Mouse (Mus musculus) cortical plate, adult 2 months (tissue): ENCODE results near the gene Cdk7. TPM values are rescaled to one million over a fixed set of nuclear protein-coding genes. Genes with fewer than 3 reads are reported as not detected.
"Not testable (repeated sequence)": the region's sequence is repeated elsewhere in the genome, so short reads cannot be mapped to it uniquely, and the experiment has no call there.

Experiments
- H3K27ac ChIP-seq: fragments of 200-500 bp; 2 replicates; pipeline ENCODE4 v1.5.1; 2012; ENCODE audit warnings: low read length, control low read depth, inconsistent platforms; ENCODE audit not compliant: insufficient read depth
- H3K4me1 ChIP-seq: fragments of 200-500 bp; 2 replicates; pipeline ENCODE4 v1.6.1; 2011; ENCODE audit warnings: low read length; ENCODE audit not compliant: control insufficient read depth, insufficient read depth
- H3K4me3 ChIP-seq: fragments of 200-500 bp; 2 replicates; pipeline ENCODE4 v1.5.1; 2011; ENCODE audit warnings: mild to moderate bottlenecking, low read length, control low read depth; ENCODE audit not compliant: insufficient read depth
- CTCF ChIP-seq: fragments of 200-500 bp; IDR thresholded peaks from 2 replicates; pipeline ENCODE4 v1.5.1; 2011; ENCODE audit warnings: mild to moderate bottlenecking, control low read depth, low read length; ENCODE audit not compliant: insufficient read depth; ENCODE audit errors: extremely low read depth
- POLR2A ChIP-seq: fragments of 200-500 bp; IDR thresholded peaks from 2 replicates; pipeline ENCODE4 v1.6.1; 2011; ENCODE audit warnings: mild to moderate bottlenecking, low read length, control low read depth; ENCODE audit not compliant: insufficient read depth; ENCODE audit errors: extremely low read depth
- polyA plus RNA-seq: library from polyadenylated mRNA; depleted of rRNA; stranded (reverse); fragments of >200 nt; gene quantifications from 2 replicates; pipeline ENCODE4 v1.2.3, GENCODE M21; 2012

The Cdk7 gene
- polyA plus RNA-seq, 1 experiment = 19.5 TPM

- no peak overlapping the region for H3K27ac ChIP-seq
- no peak for TF ChIP-seq CTCF
- TF ChIP-seq POLR2A = no peak
- 0 out of 2 replicates have a peak, but pooled peaks cover 1% of the 10 kb centered on the region for H3K4me1 ChIP-seq
- no peak overlapping the region for H3K4me3 ChIP-seq
These were observed 20.7 kb upstream of the Cdk7 start for GRCm38 (mm10) chr13:100751402-100751801.

DNA sequence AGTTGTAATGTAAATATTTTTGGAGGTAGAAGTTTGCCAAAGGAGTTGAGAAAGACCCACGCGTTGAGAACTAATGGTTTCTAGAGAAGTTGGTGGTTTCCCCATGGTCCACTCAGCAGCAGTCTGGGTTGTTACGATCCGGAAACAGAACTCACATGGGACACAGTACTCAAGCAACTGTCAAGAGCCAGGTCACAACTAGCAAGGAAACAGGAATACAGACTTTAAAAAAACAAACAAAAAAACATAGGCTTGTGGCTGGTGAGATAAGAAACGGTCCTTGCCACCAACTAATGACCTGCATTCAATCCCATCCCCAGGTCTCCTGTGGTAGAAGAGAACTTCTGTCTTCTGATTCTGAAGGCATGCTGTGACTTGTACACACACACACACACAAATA, 20.1 kb upstream of the Cdk7 start:
- Histone ChIP-seq H3K4me1 (0 out of 2 replicates have a peak, but pooled peaks cover 2% of the 10 kb centered on the region), H3K4me3 (no peak overlapping the region), H3K27ac (no peak overlapping the region)
- no peak for TF ChIP-seq CTCF
- no peak for TF ChIP-seq POLR2A

DNA sequence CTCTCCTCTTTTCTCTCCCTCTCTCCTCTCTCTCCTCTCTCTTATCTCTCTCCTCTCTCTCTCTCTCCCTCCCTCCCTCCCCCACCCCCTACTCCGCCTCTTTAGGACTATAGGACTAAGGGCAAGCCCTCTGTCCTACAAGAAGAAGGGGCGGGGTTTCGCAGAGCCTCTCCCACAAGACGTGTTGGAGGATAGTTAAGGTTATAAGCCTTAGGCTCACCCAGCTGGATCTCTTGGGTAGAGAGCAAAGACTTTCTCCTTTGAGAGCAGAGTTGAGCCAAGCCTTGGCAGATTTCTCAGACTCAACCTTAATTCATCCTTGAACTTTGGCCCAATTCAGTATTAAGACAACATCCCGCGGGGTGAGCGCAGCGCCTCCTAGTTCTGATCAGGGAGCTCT, 17.9 kb upstream of the Cdk7 start:
- H3K4me1 ChIP-seq = 0 out of 2 replicates have a peak, but pooled peaks cover 2% of the 10 kb centered on the region
- no peak overlapping the region for H3K27ac ChIP-seq
- no peak for TF ChIP-seq CTCF
- TF ChIP-seq POLR2A = no peak
- H3K4me3 ChIP-seq = no peak overlapping the region

- TF ChIP-seq CTCF = no peak
- TF ChIP-seq POLR2A = no peak
- peaks cover 4% of the 10 kb centered on the region for H3K4me1 ChIP-seq
- H3K27ac ChIP-seq = no peak overlapping the region
- no peak overlapping the region for H3K4me3 ChIP-seq
These were observed 15.4 kb upstream of the Cdk7 start for GRCm38 (mm10) chr13:100746090-100746489.

DNA sequence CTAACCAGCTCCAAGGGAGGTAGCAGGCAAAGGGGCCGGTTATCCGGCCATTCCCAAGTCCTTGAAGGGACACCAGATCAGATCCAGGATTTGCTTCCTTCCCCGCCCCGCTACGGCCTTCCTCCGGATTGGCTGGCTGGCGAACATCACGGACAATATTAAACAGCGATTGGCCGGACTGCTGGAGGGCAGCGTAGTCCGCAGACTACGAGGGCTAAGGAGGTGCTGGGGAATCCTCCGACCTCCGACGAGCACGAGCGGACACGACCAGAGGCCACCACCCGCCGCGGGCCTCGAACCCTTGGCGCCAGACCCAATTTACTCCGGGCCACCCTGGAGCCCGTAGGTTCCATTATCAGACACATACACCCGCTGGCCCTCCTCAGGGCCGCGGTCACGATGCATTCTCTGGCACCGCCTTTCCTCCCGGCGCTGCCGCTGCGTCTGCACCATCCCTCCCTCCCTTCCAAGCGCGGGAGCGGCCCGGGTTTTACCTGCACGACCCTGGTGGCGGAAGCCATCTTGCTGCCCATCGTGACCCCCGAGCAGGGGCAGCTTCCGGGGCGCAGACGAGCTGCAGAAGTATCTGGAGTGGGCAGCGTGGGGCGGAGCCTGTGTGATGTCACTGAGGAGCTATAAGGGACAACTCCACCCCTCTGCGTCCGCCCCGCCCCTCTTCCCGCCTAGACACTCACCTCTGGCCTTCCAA, 13.5 kb upstream of the Cdk7 start, which contains the start of gene Mrps36:
Mrps36 (minus strand) TSS at position 624 of the 709 bp plus-strand sequence.
- peak within 1 kb of the TSS; percentile 79 for H3K27ac ChIP-seq
- TF ChIP-seq POLR2A = peak; percentile 80; the same call in 1 of the 2 replicates
- TF ChIP-seq CTCF = no peak
- peak within 1 kb of the TSS; percentile 74 for H3K4me3 ChIP-seq
- peaks cover 4% of the 10 kb centered on the region for H3K4me1 ChIP-seq

DNA sequence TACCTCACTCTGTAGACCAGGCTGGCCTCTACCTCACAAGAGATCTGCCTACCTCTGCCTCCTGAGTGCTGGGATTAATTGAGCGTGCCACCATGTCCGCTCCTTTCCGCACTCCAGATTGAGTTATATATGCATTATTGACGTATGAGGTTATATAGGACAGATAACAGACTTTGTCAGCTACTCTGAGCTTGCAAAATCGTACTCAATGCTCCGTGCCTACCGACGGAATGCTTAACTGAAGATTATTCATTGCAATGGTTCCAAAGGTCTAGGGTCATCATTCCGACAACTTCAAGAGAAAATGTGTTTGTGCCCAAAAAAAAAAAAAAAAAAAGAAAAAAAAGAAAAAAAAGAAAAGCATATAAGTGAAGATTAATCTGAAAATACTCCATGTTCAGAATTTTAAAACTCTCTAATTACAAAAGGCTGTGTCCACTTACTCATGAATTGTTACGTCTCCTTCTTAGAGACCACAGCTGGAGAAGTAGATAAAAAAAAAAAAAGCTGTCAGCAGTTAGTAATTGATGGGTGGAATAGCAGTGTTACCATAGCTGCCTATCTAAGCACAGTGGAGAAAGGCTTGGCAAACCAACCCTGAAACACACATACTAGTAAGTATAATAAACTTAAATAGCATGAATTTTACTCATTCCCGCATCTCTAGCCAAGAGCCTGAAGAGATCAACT, 12.8 kb upstream of the Cdk7 start:
- TF ChIP-seq POLR2A = no peak
- no peak for TF ChIP-seq CTCF
- Histone ChIP-seq H3K4me3 (peak overlapping the region; percentile 74), H3K27ac (no peak overlapping the region), H3K4me1 (peaks cover 4% of the 10 kb centered on the region)

- no peak overlapping the region for H3K27ac ChIP-seq
- H3K4me3 ChIP-seq = no peak overlapping the region; the same call in 1 of the 2 replicates
- peaks cover 4% of the 10 kb centered on the region for H3K4me1 ChIP-seq
- TF ChIP-seq POLR2A = no peak
- TF ChIP-seq CTCF = no peak
These were observed 12.1 kb upstream of the Cdk7 start for GRCm38 (mm10) chr13:100742831-100743230.

DNA sequence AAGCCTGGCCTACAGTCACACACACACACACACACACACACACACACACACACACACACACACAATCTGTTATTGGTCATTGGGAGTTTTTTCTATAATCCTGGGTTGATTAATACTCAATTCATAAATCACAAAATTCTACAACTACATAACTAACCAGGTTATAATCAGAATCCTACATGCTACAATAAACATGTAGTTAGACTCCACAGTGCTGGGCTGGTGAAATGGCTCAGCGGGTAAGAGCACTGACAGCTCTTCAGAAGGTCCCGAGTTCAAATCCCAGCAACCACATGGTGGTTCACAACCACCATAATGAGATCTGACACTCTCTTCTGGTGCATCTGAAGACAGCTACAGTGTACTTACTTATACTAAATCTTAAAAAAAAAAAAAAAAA, 2.0 kb upstream of the Cdk7 start:
- no peak overlapping the region for H3K4me3 ChIP-seq
- no peak overlapping the region for H3K27ac ChIP-seq
- no peak for TF ChIP-seq POLR2A
- TF ChIP-seq CTCF = no peak
- H3K4me1 ChIP-seq = peaks cover 2% of the 10 kb centered on the region; the same call in 1 of the 2 replicates

DNA sequence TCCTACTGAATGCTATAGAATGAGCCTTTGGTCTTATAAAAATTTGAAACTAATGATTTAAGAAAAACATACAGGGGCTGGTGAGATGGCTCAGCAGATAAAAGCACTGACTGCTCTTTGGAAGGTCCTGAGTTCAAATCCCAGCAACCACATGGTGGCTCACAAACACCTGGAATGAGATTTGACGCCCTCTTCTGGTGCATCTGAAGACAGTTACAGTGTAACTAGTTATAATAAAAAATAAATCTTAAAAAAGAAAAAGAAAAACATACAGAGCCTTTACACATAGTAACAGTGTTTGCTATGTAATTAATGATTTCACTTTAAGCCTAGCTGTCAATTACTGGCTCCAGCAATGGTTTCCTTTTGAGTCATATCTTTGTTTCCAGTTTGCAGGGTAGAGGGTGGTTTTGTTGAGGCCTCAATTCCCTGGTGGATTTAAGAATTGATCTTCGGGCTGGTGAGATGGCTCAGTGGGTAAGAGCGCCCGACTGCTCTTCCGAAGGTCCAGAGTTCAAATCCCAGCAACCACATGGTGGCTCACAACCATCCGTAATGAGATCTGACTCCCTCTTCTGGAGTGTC, 815 bp upstream of the Cdk7 start:
- H3K4me1 ChIP-seq, H3K27ac ChIP-seq, H3K4me3 ChIP-seq: not testable (repeated sequence)

DNA sequence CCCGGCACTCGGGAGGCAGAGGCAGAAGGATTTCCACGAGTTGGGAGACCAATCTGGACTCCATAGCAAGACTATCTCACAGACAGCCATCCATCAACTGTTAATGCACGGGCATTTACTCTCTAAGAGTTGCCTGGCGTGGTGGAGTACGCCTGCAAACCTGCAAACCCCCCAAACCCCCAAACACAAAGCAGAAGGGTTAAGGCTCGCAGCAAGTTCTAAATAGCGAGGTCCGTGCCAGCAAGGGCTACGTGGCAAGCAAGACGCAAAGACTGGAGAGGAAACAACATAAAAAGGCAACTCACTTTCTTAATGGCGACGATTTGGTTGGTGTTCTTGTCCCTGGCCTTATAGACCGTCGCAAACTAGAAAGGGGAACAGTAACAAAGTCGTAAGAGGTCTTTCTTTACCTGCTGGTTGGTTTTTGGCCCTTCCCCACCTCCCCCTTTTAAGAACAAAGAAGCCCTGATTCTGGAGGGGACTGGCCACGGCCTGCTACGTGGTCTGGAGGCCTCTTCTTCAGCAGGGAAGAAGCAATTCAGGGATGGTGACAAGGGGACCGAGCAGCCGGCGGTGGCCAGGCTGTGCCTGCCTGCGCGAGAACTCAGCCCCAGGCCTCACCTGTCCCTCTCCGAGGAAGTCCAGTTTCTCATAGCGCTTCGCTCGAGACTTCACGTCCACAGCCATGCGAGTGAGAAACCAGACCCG, 432 bp downstream of the Cdk7 start:
- Histone ChIP-seq H3K4me3 (peak overlapping the region; percentile 89), H3K27ac (peak overlapping the region; percentile 17; the same call in 1 of the 2 replicates), H3K4me1 (peaks cover 4% of the 10 kb centered on the region; the same call in 1 of the 2 replicates)
- TF ChIP-seq CTCF = no peak
- TF ChIP-seq POLR2A = no peak

- not testable (repeated sequence) for H3K27ac ChIP-seq, H3K4me3 ChIP-seq, H3K4me1 ChIP-seq
These were observed 2.2 kb downstream of the Cdk7 start for GRCm38 (mm10) chr13:100728530-100728929.
